Mouse (Mus musculus) Patski (cell line): Measurements from ENCODE around the gene Rbbp7. TPM values are rescaled to one million over a fixed set of nuclear protein-coding genes. Genes with fewer than 3 reads are reported as not detected.

ENCODE experiments used
- ATAC-seq: fragments of 100-300 bp; one replicate; pipeline ENCODE4 v1.8.0; 2021
- CTCF ChIA-PET: fragments of 350-600 bp; sonication (Branson Sonifier 250); formaldehyde crosslinking; loops from one replicate; lab custom pipeline; 2022; ENCODE audit warnings: inconsistent platforms; lab: Charles Lee
- POLR2A ChIA-PET: fragments of 350-600 bp; sonication (Branson Sonifier 250); formaldehyde crosslinking; loops from one replicate; lab custom pipeline; 2022; ENCODE audit warnings: antibody characterized with exemption, inconsistent platforms; lab: Charles Lee
- DNase-seq: peaks from one replicate; pipeline ENCODE4 v3.0.0-alpha.2; 2011; ENCODE audit warnings: low read depth, low spot score
- H3K27me3 ChIP-seq: fragments of 371-371 bp; one replicate; pipeline ENCODE4 v1.5.1; 2021
- CTCF ChIP-seq: fragments of 100-300 bp; IDR thresholded peaks from one replicate; pipeline ENCODE4 v1.5.1; 2021
- in situ Hi-C: fragments of 300-500 bp; cut with MboI; formaldehyde crosslinking; loops from 3 replicates; pipeline ENCODE4 v1.11.1; 2018; ENCODE audit warnings: low pct_unique_long_range_greater_than_20kb, mixed read lengths
- polyA plus RNA-seq: library from polyadenylated mRNA; unstranded; gene quantifications from one replicate; pipeline ENCODE4 v1.2.3, GENCODE M21; 2021

Gene Rbbp7
- 307 TPM for polyA plus RNA-seq

GRCm38 (mm10) chrX:162760115-162760942 is at the start of gene Rbbp7:
TSS of gene Rbbp7 (plus strand) at chrX:162760402.
- no peak for TF ChIP-seq CTCF
- in situ Hi-C loops: loop anchor here (5.0 kb wide), 1 partner anchor 38 kb away; no protein-coding TSS in a partner anchor
- peak; percentile 41 for DNase-seq
- ChIA-PET CTCF (no interaction called here), POLR2A (interaction anchor here (0.9 to 1.9 kb wide), 2 partner anchors 10 to 11 kb away, joined by 3 to 5 read pairs; no protein-coding TSS in a partner anchor)
- no peaks in the 10 kb centered on the region for H3K27me3 ChIP-seq
- peak; percentile 84 for ATAC-seq

GRCm38 (mm10) chrX:162717837-162718236 is 42.4 kb upstream of the Rbbp7 start:
- ChIA-PET CTCF (interaction anchor here (0.7 to 2.0 kb wide), 9 partner anchors 24 to 190 kb away, joined by 3 to 7 read pairs (median 4); no protein-coding TSS in a partner anchor), POLR2A (no interaction called here)
- no peaks in the 10 kb centered on the region for H3K27me3 ChIP-seq
- in situ Hi-C loops: loop anchor here (5.0 to 10.0 kb wide), 2 partner anchors 154 to 203 kb away; no protein-coding TSS in a partner anchor
- peak; percentile 71 for TF ChIP-seq CTCF
- DNase-seq: no peak
- ATAC-seq: no peak

- no peak for DNase-seq
- peak; percentile 70 for TF ChIP-seq CTCF
- ChIA-PET CTCF (interaction anchor here (0.7 to 1.3 kb wide), 2 partner anchors 45 to 51 kb away, joined by 3 to 4 read pairs; no protein-coding TSS in a partner anchor), POLR2A (no interaction called here)
- H3K27me3 ChIP-seq: peaks cover 3% of the 10 kb centered on the region
- ATAC-seq: no peak
- in situ Hi-C loops: loop anchor here (5.0 to 10.0 kb wide), 3 partner anchors 43 to 205 kb away; partner anchors contain the start of gene Rbbp7
These were observed 40.6 kb upstream of the Rbbp7 start for GRCm38 (mm10) chrX:162719615-162720014.

GRCm38 (mm10) chrX:162727367-162727777 is 32.8 kb upstream of the Rbbp7 start:
- ChIA-PET CTCF (no interaction called here), POLR2A (no interaction called here)
- ATAC-seq (no peak), DNase-seq (no peak)
- in situ Hi-C loops: no loop called here
- TF ChIP-seq CTCF: no peak
- H3K27me3 ChIP-seq: peaks cover 3% of the 10 kb centered on the region

GRCm38 (mm10) chrX:162727795-162728194 is 32.4 kb upstream of the Rbbp7 start:
- TF ChIP-seq CTCF: no peak
- ATAC-seq (no peak), DNase-seq (no peak)
- ChIA-PET POLR2A (no interaction called here), CTCF (interaction anchor here (1.6 kb wide), 1 partner anchor 40 kb away, joined by 4 read pairs; no protein-coding TSS in a partner anchor)
- in situ Hi-C loops: no loop called here
- peaks cover 3% of the 10 kb centered on the region for H3K27me3 ChIP-seq

- no peak for DNase-seq
- CTCF ChIA-PET: interaction anchor here (1.6 kb wide), 1 partner anchor 40 kb away, joined by 4 read pairs; no protein-coding TSS in a partner anchor
- in situ Hi-C loops: no loop called here
- POLR2A ChIA-PET: no interaction called here
- TF ChIP-seq CTCF: no peak
- H3K27me3 ChIP-seq: peaks cover 3% of the 10 kb centered on the region
- no peak for ATAC-seq
These were observed 32.0 kb upstream of the Rbbp7 start for GRCm38 (mm10) chrX:162728228-162728627.

- no peak for DNase-seq
- ATAC-seq: no peak
- POLR2A ChIA-PET: no interaction called here
- CTCF ChIA-PET: no interaction called here
- no peak for TF ChIP-seq CTCF
- in situ Hi-C loops: no loop called here
- H3K27me3 ChIP-seq: no peaks in the 10 kb centered on the region
These were observed 30.2 kb upstream of the Rbbp7 start for GRCm38 (mm10) chrX:162730031-162730430.

- CTCF ChIA-PET: no interaction called here
- POLR2A ChIA-PET: no interaction called here
- TF ChIP-seq CTCF: peak; percentile 58
- ATAC-seq (no peak), DNase-seq (no peak)
- in situ Hi-C loops: no loop called here
- no peaks in the 10 kb centered on the region for H3K27me3 ChIP-seq
These were observed 24.9 kb upstream of the Rbbp7 start for GRCm38 (mm10) chrX:162734997-162735929.

- DNase-seq: no peak
- no peak for TF ChIP-seq CTCF
- in situ Hi-C loops: no loop called here
- POLR2A ChIA-PET: no interaction called here
- CTCF ChIA-PET: interaction anchor here (0.7 kb wide), 1 partner anchor 190 kb away, joined by 3 read pairs; no protein-coding TSS in a partner anchor
- H3K27me3 ChIP-seq: no peaks in the 10 kb centered on the region
- ATAC-seq: no peak
These were observed 24.0 kb upstream of the Rbbp7 start for GRCm38 (mm10) chrX:162736140-162736659.
